Mouse (Mus musculus) stomach, postnatal 0 days (tissue): ENCODE data around the gene Lrrc49. TPM values are rescaled to one million over a fixed set of nuclear protein-coding genes. Genes with fewer than 3 reads are reported as not detected.

Experiments used
- ATAC-seq: fragments of 200-750 bp; cut with Nextera tagmentation; 2 replicates; pipeline ENCODE4 v1.8.0; 2017; ENCODE audit not compliant: low FRiP score, low TSS enrichment
- DNase-seq: peaks from one replicate; pipeline ENCODE4 v3.0.0-alpha.2; 2016; ENCODE audit warnings: low spot score
- H3K27ac ChIP-seq: fragments of 300-500 bp; sonication (generic); replicated peaks from 2 replicates; pipeline ENCODE4 v1.5.1; 2014; ENCODE audit warnings: mild to moderate bottlenecking, control low read depth
- H3K27me3 ChIP-seq: fragments of 300-500 bp; sonication (generic); 2 replicates; pipeline ENCODE4 v1.6.1; 2014; ENCODE audit warnings: low read length; ENCODE audit not compliant: control insufficient read depth, insufficient read depth
- H3K36me3 ChIP-seq: fragments of 300-500 bp; sonication (generic); 2 replicates; pipeline ENCODE4 v1.6.1; 2014; ENCODE audit warnings: low read length, mixed read lengths; ENCODE audit not compliant: control insufficient read depth, insufficient read depth
- H3K4me1 ChIP-seq: fragments of 300-500 bp; sonication (generic); replicated peaks from 2 replicates; pipeline ENCODE4 v1.6.1; 2014; ENCODE audit warnings: antibody characterized with exemption; ENCODE audit not compliant: control insufficient read depth, insufficient read depth
- H3K4me2 ChIP-seq: fragments of 300-500 bp; sonication (generic); replicated peaks from 2 replicates; pipeline ENCODE4 v1.6.1; 2014; ENCODE audit warnings: low read depth, mild to moderate bottlenecking, control low read depth, moderate library complexity
- H3K4me3 ChIP-seq: fragments of 300-500 bp; sonication (generic); 2 replicates; pipeline ENCODE4 v1.5.1; 2014; ENCODE audit warnings: low read depth, low read length, control low read depth
- H3K9ac ChIP-seq: fragments of 300-500 bp; sonication (generic); 2 replicates; pipeline ENCODE4 v1.6.1; 2014; ENCODE audit warnings: mild to moderate bottlenecking, low read length, control low read depth, mixed read lengths
- H3K9me3 ChIP-seq: fragments of 300-500 bp; sonication (generic); 2 replicates; pipeline ENCODE4 v1.6.1; 2016; ENCODE audit warnings: low read length; ENCODE audit not compliant: control insufficient read depth
- CTCF ChIP-seq: IDR thresholded peaks from 2 replicates; pipeline ENCODE4 v1.5.1; 2016; ENCODE audit warnings: antibody characterized with exemption, low read depth, mild to moderate bottlenecking, moderate library complexity
- EP300 ChIP-seq: optimal IDR thresholded peaks from 2 replicates; pipeline ENCODE3; 2016; ENCODE audit warnings: antibody characterized with exemption
- WGBS: fragments of 180-500 bp; shearing (Covaris S2); extraction: QIAGEN DNeasy Blood & Tissue Kit; methylation state at CpG from one replicate; pipeline ENCODE4 v1.1.7; 2014; 5-methylcytosine and 5-hydroxymethylcytosine counted together
- polyA plus RNA-seq: library from polyadenylated mRNA; unstranded; fragments of >200 nt; fragmentation: Nextera tagmentation; extraction: Ambion mirVana; gene quantifications from 2 replicates; pipeline ENCODE4 v1.2.1, GENCODE M21; 2015

Lrrc49 gene
- polyA plus RNA-seq, 1 experiment from 2014 or later = 10.5 TPM

GRCm38 (mm10) chr9:60592974-60593373 is 95.0 kb downstream of the Lrrc49 start:
- Histone ChIP-seq H3K36me3 (no peaks in the 10 kb centered on the region), H3K4me1 (no peaks in the 10 kb centered on the region; the same call in 1 of the 2 replicates), H3K27ac (peak overlapping the region; percentile 78), H3K4me2 (no peak overlapping the region), H3K9me3 (no peaks in the 10 kb centered on the region), H3K27me3 (no peaks in the 10 kb centered on the region), H3K9ac (0 out of 2 replicates have a peak overlapping the region, but pooled peaks have one; percentile 13), H3K4me3 (no peak overlapping the region)
- DNase-seq = no peak
- TF ChIP-seq CTCF (no peak), EP300 (no peak)
- 0 out of 2 replicates have a peak, but pooled peaks have one; percentile 15 for ATAC-seq
- WGBS = 44% methylated on average over 6 of the region's 6 CpGs

GRCm38 (mm10) chr9:60592363-60592762 is 95.6 kb downstream of the Lrrc49 start:
- ATAC-seq = no peak
- Histone ChIP-seq H3K4me1 (no peaks in the 10 kb centered on the region; the same call in 1 of the 2 replicates), H3K27ac (peak overlapping the region; percentile 78), H3K36me3 (no peaks in the 10 kb centered on the region), H3K9ac (no peak overlapping the region), H3K4me2 (no peak overlapping the region), H3K4me3 (no peak overlapping the region), H3K9me3 (no peaks in the 10 kb centered on the region), H3K27me3 (no peaks in the 10 kb centered on the region)
- no peak for DNase-seq
- 59% methylated on average over 5 of the region's 5 CpGs for WGBS
- TF ChIP-seq EP300 (no peak), CTCF (0 out of 2 replicates have a peak, but pooled peaks have one; percentile 16)

GRCm38 (mm10) chr9:60590871-60591624 is 96.9 kb downstream of the Lrrc49 start:
- Histone ChIP-seq H3K4me3 (no peak overlapping the region), H3K36me3 (0 out of 2 replicates have a peak, but pooled peaks cover 2% of the 10 kb centered on the region), H3K9ac (no peak overlapping the region), H3K27me3 (no peaks in the 10 kb centered on the region), H3K4me2 (no peak overlapping the region), H3K9me3 (no peaks in the 10 kb centered on the region), H3K4me1 (no peaks in the 10 kb centered on the region; the same call in 1 of the 2 replicates), H3K27ac (no peak overlapping the region)
- DNase-seq = no peak
- 97% methylated on average over 8 of the region's 8 CpGs for WGBS
- ATAC-seq = no peak
- peak; percentile 44 for TF ChIP-seq CTCF
- TF ChIP-seq EP300 = no peak

GRCm38 (mm10) chr9:60588914-60589313 is 99.0 kb downstream of the Lrrc49 start:
- 82% methylated on average over 10 of the region's 10 CpGs for WGBS
- Histone ChIP-seq H3K9me3 (no peaks in the 10 kb centered on the region), H3K9ac (no peak overlapping the region), H3K27me3 (no peaks in the 10 kb centered on the region), H3K4me3 (no peak overlapping the region), H3K4me2 (no peak overlapping the region), H3K27ac (no peak overlapping the region), H3K4me1 (no peaks in the 10 kb centered on the region; the same call in 1 of the 2 replicates), H3K36me3 (0 out of 2 replicates have a peak, but pooled peaks cover 2% of the 10 kb centered on the region)
- no peak for DNase-seq
- no peak for ATAC-seq
- TF ChIP-seq CTCF (no peak), EP300 (no peak)

- no peak overlapping the region for H3K4me3 ChIP-seq
- no peaks in the 10 kb centered on the region for H3K4me1 ChIP-seq
- ATAC-seq (no peak), DNase-seq (no peak)
- H3K27me3 ChIP-seq = no peaks in the 10 kb centered on the region
- 0 out of 2 replicates have a peak, but pooled peaks cover 2% of the 10 kb centered on the region for H3K36me3 ChIP-seq
- 84% methylated on average over 3 of the region's 3 CpGs for WGBS
- H3K9me3 ChIP-seq = no peaks in the 10 kb centered on the region
- no peak overlapping the region for H3K9ac ChIP-seq
- no peak overlapping the region for H3K27ac ChIP-seq
- peak; percentile 64 for TF ChIP-seq CTCF
- no peak for TF ChIP-seq EP300
- no peak overlapping the region for H3K4me2 ChIP-seq
Observed at GRCm38 (mm10) chr9:60586920-60587319, 101.0 kb downstream of the Lrrc49 start.

GRCm38 (mm10) chr9:60585206-60585605 is 102.8 kb downstream of the Lrrc49 start:
- no peak for ATAC-seq
- no peak overlapping the region for H3K4me2 ChIP-seq
- H3K4me1 ChIP-seq = no peaks in the 10 kb centered on the region
- no peak overlapping the region for H3K27ac ChIP-seq
- 0 out of 2 replicates have a peak, but pooled peaks cover 2% of the 10 kb centered on the region for H3K36me3 ChIP-seq
- no peak overlapping the region for H3K4me3 ChIP-seq
- H3K9me3 ChIP-seq = no peaks in the 10 kb centered on the region
- H3K27me3 ChIP-seq = no peaks in the 10 kb centered on the region
- DNase-seq = no peak
- H3K9ac ChIP-seq = no peak overlapping the region
- no peak for TF ChIP-seq EP300
- no peak for TF ChIP-seq CTCF
- 93% methylated on average over 5 of the region's 5 CpGs for WGBS
